Mouse (Mus musculus) thymus, adult 2 months (tissue): Measurements from ENCODE around the gene Rbm3.

Experiments
- CTCF ChIP-seq: fragments of 200-500 bp; IDR thresholded peaks from 2 replicates; pipeline ENCODE4 v1.5.1; 2012; ENCODE audit warnings: mild to moderate bottlenecking, control low read depth, low read length, moderate library complexity, borderline replicate concordance; ENCODE audit not compliant: control insufficient read depth, poor library complexity, insufficient read depth; ENCODE audit errors: extremely low read depth
- POLR2A ChIP-seq: fragments of 200-500 bp; IDR thresholded peaks from 2 replicates; pipeline ENCODE4 v1.6.1; 2012; ENCODE audit warnings: mild to moderate bottlenecking, low read length, control low read depth, moderate library complexity; ENCODE audit not compliant: control insufficient read depth, poor library complexity, insufficient read depth; ENCODE audit errors: extremely low read depth

- TF ChIP-seq CTCF: no peak
- TF ChIP-seq POLR2A: peak; percentile 45; the same call in 1 of the 2 replicates
Observed at GRCm38 (mm10) chrX:8132017-8132976, 13.4 kb downstream of the Rbm3 start, which contains the start of gene Wdr13.
